ENCODE assay signal across 8 mouse cellular contexts in the genomic region with DNA sequence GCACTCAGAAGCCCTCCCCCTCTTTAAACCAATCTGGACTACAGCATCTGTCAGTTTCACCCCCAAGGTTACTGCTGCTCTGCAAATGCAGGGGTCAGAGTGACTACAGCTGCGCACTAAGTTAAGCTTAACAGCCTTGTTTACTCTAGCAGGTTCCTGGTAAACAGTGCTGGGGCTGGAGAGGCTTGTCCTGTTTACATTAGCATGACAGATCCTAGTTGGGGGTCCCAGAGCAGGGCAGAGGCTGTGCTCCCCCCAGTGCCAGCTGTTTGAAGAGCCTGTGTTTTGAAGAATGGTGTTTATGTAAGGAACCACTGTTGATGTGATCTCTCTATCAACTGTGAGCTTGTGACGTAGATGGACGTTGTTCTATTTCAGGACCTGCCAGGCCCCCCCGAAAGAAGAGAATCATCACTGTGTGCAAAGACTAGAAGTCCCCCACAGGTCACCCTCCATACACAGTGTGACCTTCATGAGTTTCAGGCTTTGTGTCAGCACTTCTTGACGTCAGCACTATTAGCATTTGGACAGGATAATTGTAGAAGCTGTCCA.
DNase-seq lines count a peak whose midpoint lies in the region; ATAC-seq and TF ChIP-seq lines count a peak whose summit lies in the region.
"Had no signal": no experiment of that assay in that cellular context is flagged by ENCODE, and none has a peak within 500 bp of the region (broad histone marks: within the 10 kb centered on the region; RNA-seq: fewer than 3 reads in every experiment).

No protein-coding gene starts in this region.

- ATAC-seq in kidney, embryonic 15.5 days (replicated peaks; ENCODE audit: low FRiP score), result peak; percentile 60

- no peak for DNase-seq in kidney, adult 2 months
- peak; percentile 41 for DNase-seq in embryo, embryonic 11 days
- peak; percentile 10 for DNase-seq in liver
- DNase-seq in mesoderm, embryonic 11.5 days (ENCODE audit: low read depth, low spot score), result peak; percentile 28
- no peak for DNase-seq in testis, postnatal 14 days (ENCODE audit: low spot score)
- no peak for DNase-seq in thymus, adult 18-20 months

- no peaks in the 10 kb centered on the region for H3K9me3 ChIP-seq in kidney, embryonic 15.5 days (replicated peaks)

- H3K4me2 ChIP-seq in kidney, embryonic 15.5 days, result 0 out of 2 replicates have a peak overlapping the region, but pooled peaks have one; percentile 22

- H3K4me1 ChIP-seq in kidney, embryonic 15.5 days, result peaks cover 17% of the 10 kb centered on the region
- no peaks in the 10 kb centered on the region for H3K4me1 ChIP-seq in kidney, adult 2 months (ENCODE audit: control insufficient read depth, insufficient read depth, low read length)

- 24% methylated on average over 5 of the region's 5 CpGs for WGBS in kidney, embryonic 15.5 days
- WGBS in kidney, adult 2 months, result 47% methylated on average over 5 of the region's 5 CpGs

- no peaks in the 10 kb centered on the region for H3K36me3 ChIP-seq in kidney, embryonic 15.5 days
- H3K36me3 ChIP-seq in kidney, adult 2 months (ENCODE audit: control insufficient read depth, insufficient read depth, low read length), result no peaks in the 10 kb centered on the region

- TF ChIP-seq POLR2A in kidney, adult 2 months (IDR thresholded peaks at IDR 0.05; ENCODE audit: low read depth, low read length), result no peak

- H3K4me3 ChIP-seq in kidney, embryonic 15.5 days (replicated peaks), result no peak overlapping the region
- H3K4me3 ChIP-seq in kidney, adult 2 months (ENCODE audit: insufficient read depth, low read depth, low read length), result no peak overlapping the region
- H3K4me3 ChIP-seq: myocyte had no signal

- 0 out of 2 replicates have a peak overlapping the region, but pooled peaks have one; percentile 10 for H3K27ac ChIP-seq in kidney, embryonic 15.5 days
- H3K27ac ChIP-seq in kidney, adult 2 months (ENCODE audit: insufficient read depth, low read depth, low read length), result no peak overlapping the region

- no peaks in the 10 kb centered on the region for H3K27me3 ChIP-seq in kidney, embryonic 15.5 days
- no peaks in the 10 kb centered on the region for H3K27me3 ChIP-seq in kidney, adult 2 months (replicated peaks; ENCODE audit: control insufficient read depth, insufficient read depth, low read length)

- H3K9ac ChIP-seq in kidney, embryonic 15.5 days, result no peak overlapping the region

- no peak for TF ChIP-seq CTCF in kidney, adult 2 months (conservative IDR thresholded peaks at IDR 0.05; ENCODE audit: insufficient read depth, insufficient read length, low read depth, low read length)

Comparison
In these comparisons a context has a peak if more than half of its experiments do, and no peak if none do; other contexts are left out.
1. DNase-seq: peak in embryo, embryonic 11 days (single experiment), liver (single experiment) and mesoderm, embryonic 11.5 days (single experiment); none in kidney, adult 2 months (single experiment), testis, postnatal 14 days (single experiment) and thymus, adult 18-20 months (0 of 2).